Mouse (Mus musculus) spleen, embryonic (tissue): ENCODE results near the gene Thoc6.

Source experiments
- CTCF ChIA-PET: fragments of 350-600 bp; sonication (Branson Sonifier 250); formaldehyde crosslinking; loops from one replicate; lab custom pipeline; 2022; lab: Charles Lee

Thoc6 gene

DNA sequence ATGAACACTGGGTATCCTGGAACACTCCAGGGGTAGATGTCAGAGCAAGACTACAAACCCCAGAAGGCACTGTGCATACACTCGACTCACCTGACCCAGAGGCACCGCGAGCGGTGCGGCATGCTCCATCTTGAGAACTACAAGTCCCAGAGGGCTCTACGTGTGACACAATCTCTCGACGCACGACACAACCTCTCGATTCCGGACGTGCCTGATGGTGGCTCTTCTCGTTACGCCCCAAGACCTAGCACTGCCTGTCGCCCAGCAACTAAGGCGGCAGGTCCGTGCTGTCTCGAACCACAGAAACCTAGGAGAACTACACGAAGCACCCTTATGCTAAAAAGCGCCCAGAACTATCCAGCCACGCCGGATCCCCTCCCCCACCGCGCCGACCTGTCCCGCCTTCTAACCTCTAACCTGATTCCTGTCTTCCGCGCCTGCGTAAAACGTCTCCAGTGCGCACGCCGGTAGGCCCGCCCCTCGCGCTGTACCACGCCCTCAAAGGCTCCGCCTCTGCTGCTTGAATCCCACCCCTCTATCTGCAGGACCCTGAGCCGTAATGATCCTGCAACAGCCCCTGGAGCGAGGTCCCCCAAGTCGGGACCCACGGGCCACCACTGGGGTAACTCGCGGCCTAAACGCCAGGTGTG is at the start of gene Thoc6, which contains the start of gene Hcfc1r1:
Thoc6 (minus strand) TSS at position 459 of the 650 bp plus-strand sequence.
Hcfc1r1 (plus strand) TSS at position 173 of the 650 bp plus-strand sequence.
- CTCF ChIA-PET, result no interaction called here

DNA sequence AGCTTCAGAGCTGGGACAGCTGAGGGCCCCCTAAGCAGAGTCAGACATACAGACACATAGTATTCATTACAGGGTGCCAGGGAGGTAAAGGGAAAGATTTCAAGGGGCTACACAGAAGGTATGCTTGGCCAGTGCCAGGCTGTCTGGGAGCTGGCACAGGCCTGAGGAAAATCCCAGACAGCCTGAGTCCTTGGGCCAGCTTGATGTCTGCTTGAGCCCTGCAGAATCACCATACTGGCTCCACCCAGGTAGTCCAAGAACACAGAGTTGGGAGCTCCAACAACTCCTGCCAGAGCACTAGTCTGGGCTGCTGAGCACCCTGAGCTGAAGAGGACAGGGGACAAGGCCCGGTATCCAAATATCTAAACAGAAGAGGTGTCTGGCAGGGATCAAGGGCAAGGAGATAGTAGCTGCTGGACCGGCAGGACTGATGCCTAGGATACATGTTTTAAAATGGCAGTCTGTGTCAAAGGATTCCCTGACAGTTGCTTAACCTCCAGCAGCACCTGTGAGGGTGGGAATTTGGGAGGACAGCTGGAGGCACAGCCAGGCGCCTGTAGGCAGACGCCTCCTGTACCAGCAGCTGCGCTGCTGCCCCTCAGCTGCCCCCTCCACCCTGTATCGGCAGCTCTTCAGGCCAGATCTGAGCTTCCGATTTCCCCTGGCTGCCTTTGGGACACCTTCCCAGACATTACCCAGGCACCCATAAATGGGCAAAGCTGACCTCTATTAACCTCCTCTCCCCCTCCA is 48.9 kb upstream of the Thoc6 start, which contains the start of gene 1520401A03Rik:
1520401A03Rik (minus strand) TSS at position 408 of the 750 bp plus-strand sequence.
- CTCF ChIA-PET, result interaction anchor here (0.8 kb wide), 1 partner anchor 13 kb away, joined by 3 read pairs; no protein-coding TSS in a partner anchor

DNA sequence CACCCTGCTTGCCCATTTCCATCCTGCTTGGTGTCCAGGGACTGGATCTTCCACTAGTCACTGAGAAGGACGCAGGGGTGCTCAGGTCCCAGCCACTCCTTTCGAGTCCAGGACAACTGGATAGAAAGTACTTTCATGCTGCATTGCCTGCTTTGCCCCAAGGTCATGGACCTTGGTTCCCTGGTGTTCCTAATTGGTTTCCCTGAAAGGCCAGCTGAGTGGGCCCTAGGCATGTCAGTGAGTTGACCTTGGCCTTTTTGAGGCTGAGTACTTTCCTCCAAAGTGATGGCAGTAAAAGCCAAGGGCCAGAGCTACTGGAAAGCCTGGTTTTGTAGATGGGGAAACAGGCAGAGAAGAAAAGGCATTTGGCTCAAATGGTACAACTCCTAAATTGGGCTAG is 48.2 kb upstream of the Thoc6 start:
- CTCF ChIA-PET, result interaction anchor here (0.6 kb wide), 1 partner anchor 27 kb away, joined by 3 read pairs; no protein-coding TSS in a partner anchor

DNA sequence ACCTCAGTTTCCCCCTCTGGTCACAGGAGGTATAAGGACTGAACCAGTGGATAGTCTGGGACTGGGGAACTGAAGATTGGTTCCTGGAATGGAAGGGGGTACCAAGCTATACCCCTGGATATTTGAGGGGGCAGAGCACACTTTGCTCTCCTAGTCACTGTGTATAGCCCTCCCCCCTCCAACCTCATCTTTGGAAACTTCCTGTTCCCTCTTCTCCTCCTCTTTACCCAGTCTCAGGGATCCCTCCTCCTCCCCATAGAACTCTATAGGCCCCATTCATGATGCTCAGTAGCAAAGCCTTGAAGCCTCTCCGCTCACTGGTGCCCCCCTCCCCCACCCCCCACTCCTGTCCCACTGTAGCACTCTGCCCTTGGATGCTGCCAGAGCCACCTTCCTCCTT is 45.8 kb upstream of the Thoc6 start:
- CTCF ChIA-PET, result interaction anchor here (0.6 kb wide), 1 partner anchor 19 kb away, joined by 4 read pairs; no protein-coding TSS in a partner anchor

- CTCF ChIA-PET, result no interaction called here
These were observed 43.3 kb upstream of the Thoc6 start for GRCm38 (mm10) chr17:23717003-23717402.

DNA sequence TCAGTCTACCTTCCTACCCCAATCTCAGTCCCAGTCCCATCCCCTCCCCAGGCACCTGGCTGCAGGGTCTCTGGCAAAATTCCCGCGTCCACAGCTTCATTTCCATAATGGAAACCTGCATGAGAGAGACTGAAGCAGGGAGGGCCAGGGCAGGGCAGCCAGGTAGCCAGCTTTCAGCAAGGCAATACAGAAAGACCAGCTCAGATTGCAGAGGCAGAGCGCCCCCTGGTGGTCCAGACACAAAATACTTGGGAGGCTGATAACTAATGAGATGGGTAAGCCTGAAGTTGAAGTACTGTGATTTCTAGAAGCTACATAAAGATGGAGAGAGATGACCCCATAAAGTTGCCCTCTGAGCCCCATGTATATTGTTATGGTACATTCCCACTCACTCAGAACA is 32.5 kb upstream of the Thoc6 start:
- CTCF ChIA-PET, result interaction anchor here (0.5 to 0.6 kb wide), 2 partner anchors 48 to 62 kb away, joined by 4 read pairs; no protein-coding TSS in a partner anchor

DNA sequence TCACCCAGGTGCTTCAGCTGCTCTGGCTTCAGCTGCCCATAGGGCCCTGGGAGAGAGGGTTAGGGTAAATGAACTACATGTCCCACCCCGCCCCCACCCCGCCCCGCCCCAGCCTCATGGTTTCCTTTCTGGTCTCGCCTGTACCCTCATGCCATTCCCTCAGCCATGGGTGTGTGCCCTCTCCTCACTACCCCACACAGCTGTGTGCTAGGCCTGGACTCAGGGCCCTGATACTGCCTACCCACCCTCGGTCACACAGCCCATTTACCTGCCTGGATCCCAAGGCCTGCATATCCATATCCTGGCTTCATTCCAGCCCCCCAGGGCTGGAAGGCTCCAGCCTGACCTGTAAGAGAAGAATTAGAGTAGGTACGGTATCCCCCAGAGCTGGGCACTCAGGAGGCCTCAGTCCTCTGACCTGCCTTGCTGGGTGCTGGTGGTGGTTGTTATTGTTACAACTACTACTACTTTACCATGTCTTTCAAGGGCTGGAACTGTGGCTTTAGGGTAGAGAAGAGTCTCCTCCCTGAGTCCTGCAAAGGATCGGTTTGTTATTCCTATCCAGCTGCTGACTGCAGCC is 31.9 kb upstream of the Thoc6 start:
- CTCF ChIA-PET, result interaction anchor here (0.5 kb wide), 2 partner anchors 33 to 61 kb away, joined by 4 to 7 read pairs; no protein-coding TSS in a partner anchor

DNA sequence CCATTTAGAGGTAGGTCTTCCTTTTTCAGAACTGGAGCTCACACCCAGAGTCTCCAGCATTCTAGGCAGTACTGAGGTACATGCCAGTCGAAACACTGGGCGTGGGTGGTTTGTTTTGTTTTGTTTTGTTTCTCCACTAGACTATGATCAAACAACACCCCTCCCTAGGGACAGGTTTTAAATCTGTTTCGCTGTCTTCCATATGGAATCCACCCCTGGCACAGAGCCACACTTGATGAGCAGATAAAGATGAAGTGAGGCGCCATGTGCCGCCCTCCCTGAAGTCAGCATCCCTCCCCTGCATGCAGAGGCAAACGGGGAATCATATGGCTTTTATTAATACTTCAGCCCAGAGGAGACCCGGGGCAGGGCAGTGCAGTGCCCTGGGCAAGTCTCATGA is 31.1 kb upstream of the Thoc6 start:
- CTCF ChIA-PET, result interaction anchor here (1.1 kb wide), 1 partner anchor 22 kb away, joined by 4 read pairs; no protein-coding TSS in a partner anchor

DNA sequence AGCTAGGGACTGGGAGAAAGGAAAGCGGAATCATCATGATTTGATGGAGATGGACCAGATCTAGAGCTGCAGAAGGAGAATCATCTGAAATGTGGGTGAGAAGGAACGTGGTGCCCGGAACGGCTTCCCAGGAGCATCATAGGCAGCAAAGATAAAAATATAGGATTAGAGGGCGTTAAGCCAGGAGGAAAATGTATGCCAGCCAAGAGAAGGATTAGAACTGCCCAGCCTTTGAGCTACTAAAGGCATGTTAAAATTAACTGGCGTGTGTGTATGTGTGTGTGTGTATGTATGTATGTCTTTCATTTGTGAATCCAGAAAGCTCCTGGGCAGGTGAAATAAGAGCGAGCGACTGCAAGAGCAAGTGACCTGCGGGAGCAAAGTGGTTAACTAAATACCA is 29.6 kb upstream of the Thoc6 start:
- CTCF ChIA-PET, result no interaction called here

- CTCF ChIA-PET, result interaction anchor here (1.2 kb wide), 1 partner anchor 39 kb away, joined by 5 read pairs; the partner anchor contains the start of gene Bicdl2
These were observed 26.4 kb upstream of the Thoc6 start for GRCm38 (mm10) chr17:23700079-23700478.

- CTCF ChIA-PET, result interaction anchor here (0.5 to 1.2 kb wide), 3 partner anchors 38 to 266 kb away, joined by 3 to 5 read pairs (median 3); partner anchors contain the start of gene Bicdl2
These were observed 25.7 kb upstream of the Thoc6 start for GRCm38 (mm10) chr17:23699131-23700077.

DNA sequence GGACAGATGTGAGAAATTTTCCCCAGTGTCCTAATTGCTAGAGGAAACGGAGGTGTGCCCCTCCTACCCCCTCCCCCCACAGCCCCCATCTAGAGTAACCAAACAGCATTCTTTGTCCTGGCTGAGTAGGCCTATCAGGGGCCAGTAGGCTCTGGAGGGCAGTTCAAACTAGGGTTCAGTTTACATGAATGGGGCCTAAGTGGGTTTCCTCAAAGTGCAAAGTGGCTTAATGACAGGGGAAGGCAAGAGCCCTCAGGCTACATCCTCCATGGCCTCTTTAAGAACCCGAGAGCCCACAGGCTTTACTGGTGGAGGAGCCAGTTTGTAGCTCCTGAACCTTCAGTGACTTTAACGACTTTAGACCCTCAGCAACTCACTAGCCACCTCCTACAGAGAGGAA is 22.1 kb upstream of the Thoc6 start:
- CTCF ChIA-PET, result no interaction called here

- CTCF ChIA-PET, result no interaction called here
These were observed 20.8 kb upstream of the Thoc6 start for GRCm38 (mm10) chr17:23694491-23694890.

GRCm38 (mm10) chr17:23683856-23684672 is 10.4 kb upstream of the Thoc6 start, which contains the start of gene Cldn9:
TSS of gene Cldn9 (minus strand) at chr17:23684026.
- CTCF ChIA-PET, result no interaction called here

- CTCF ChIA-PET, result no interaction called here
These were observed 9.5 kb upstream of the Thoc6 start for GRCm38 (mm10) chr17:23683226-23683625.

DNA sequence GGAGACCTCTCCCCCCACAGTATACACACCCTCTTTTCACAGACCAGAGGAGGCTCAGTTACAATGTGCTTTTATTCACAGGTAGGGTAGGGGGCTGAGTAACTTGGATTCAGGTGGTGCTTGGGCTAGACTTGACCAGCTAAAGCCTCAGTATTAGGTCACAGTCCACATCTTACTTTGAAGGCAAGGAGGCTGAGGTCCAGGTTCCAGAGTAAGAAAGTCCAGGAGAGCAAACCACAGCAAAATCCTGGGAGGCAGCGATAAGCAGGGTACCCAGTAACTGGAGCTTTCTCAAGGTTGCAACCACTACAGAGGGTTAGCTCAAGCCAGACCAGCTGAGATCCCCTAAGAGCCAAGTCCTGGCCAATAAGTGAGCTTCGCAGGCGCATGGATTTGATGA is 8.8 kb upstream of the Thoc6 start:
- CTCF ChIA-PET, result interaction anchor here (1.1 kb wide), 1 partner anchor 22 kb away, joined by 4 read pairs; no protein-coding TSS in a partner anchor

DNA sequence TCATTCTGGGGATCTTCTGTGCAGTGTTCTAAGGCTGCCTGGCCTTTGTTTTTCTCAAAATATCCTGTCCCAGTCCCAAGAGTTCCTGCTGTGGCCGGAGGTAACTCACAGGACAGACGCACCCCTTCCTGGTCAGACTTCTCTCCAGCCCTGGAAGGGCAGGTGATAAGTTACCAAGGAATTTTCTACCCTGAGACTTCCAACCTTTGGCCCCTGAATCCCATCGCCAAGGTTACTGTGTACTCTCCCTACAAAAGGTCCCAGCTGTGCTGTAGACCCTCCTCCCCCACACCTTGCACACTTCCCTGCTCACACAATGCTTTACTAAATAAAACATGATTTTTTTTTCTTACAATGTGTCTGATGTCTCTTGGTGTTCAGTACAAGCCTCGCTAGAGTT is 8.4 kb upstream of the Thoc6 start:
- CTCF ChIA-PET, result interaction anchor here (1.1 kb wide), 1 partner anchor 22 kb away, joined by 4 read pairs; no protein-coding TSS in a partner anchor

DNA sequence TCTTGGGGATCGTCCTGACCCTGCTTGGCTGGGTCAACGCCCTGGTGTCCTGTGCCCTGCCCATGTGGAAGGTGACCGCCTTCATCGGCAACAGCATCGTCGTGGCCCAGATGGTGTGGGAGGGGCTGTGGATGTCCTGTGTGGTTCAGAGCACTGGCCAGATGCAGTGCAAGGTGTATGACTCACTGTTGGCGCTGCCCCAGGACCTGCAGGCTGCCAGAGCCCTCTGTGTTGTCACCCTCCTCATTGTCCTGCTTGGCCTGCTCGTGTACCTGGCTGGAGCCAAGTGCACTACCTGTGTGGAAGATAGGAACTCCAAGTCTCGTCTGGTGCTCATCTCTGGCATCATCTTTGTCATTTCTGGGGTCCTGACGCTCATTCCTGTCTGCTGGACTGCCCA is 7.4 kb upstream of the Thoc6 start:
- CTCF ChIA-PET, result no interaction called here

- CTCF ChIA-PET, result no interaction called here
These were observed 6.7 kb upstream of the Thoc6 start for GRCm38 (mm10) chr17:23680336-23680735.
